In the genomic region with DNA sequence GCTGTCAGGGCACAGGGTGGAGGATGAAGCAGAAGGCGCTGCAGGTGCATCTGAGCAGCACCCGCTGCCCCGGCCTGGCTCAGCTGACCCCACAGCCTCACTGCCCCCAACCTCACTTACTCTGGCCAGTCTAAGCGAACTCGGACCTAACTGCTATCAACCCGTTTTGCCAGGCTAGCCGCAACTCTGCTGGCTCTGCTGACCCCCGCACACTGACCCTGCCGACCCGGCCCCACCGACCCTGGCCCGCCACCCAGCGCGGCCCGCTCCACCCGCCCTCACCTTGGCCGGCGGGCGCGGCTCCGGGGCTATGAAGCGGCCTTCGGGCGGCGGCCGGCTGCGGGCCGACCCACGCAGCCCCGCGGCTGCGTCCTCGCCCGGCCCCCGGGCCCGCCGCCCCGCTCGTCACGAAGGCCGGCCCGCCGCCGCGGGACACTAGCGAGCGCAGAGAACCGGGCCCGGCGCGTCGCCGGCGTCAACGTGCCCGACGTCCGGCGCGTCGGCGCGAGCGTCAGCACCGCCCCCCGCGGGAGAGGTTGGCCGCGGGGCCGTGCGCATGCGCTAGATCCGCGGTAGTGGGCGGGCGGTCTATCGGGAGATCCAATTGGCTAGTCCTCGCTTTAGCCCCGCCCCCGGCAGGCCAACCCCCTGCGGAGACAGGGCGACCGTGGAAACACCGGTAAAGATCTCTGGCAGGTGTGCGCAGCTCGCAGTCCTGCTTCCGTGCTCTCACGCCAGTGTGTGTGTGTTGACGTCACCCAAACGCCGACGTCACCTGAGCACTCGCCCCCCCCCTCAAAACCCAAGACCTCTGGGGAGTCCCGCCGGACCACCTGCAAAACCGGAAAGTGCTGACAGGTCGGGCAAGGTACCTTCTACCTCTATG, we compare ENCODE assay signal across 8 mouse cellular contexts. TPM values are rescaled to one million over a fixed set of nuclear protein-coding genes. Genes with fewer than 3 reads are reported as not detected.
DNase-seq lines count a peak whose midpoint lies in the region; ATAC-seq and TF ChIP-seq lines count a peak whose summit lies in the region.

A gene (minus strand): TSS at position 493 of the 886 bp plus-strand sequence.

- peaks cover 49% of the 10 kb centered on the region for H3K79me2 ChIP-seq in C2C12 (ENCODE audit: control insufficient read depth, insufficient read depth)
- peaks cover 22% of the 10 kb centered on the region for H3K79me2 ChIP-seq in liver, adult 2 months (ENCODE audit: control insufficient read depth, insufficient read depth, low read length)
- peaks cover 33% of the 10 kb centered on the region for H3K79me2 ChIP-seq in myocyte (ENCODE audit: control insufficient read depth, insufficient read depth)

- peak; percentile 94 for ATAC-seq in heart, embryonic 11.5 days (replicated peaks; ENCODE audit: insufficient number of reproducible peaks, low FRiP score, low TSS enrichment)
- peak; percentile 96 for ATAC-seq in kidney, embryonic 16.5 days (ENCODE audit: low FRiP score, low TSS enrichment)

- peaks cover 41% of the 10 kb centered on the region for H3K79me3 ChIP-seq in C2C12 (ENCODE audit: low read depth)

- peaks cover 18% of the 10 kb centered on the region for H3K36me3 ChIP-seq in C2C12 (ENCODE audit: control insufficient read depth, insufficient read depth)
- H3K36me3 ChIP-seq in erythroblast, embryonic 14.5 days (ENCODE audit: control insufficient read depth): peaks cover 38% of the 10 kb centered on the region
- peaks cover 18% of the 10 kb centered on the region for H3K36me3 ChIP-seq in heart, embryonic 11.5 days (ENCODE audit: control insufficient read depth, insufficient read depth, low read length)
- H3K36me3 ChIP-seq in kidney, embryonic 16.5 days (ENCODE audit: insufficient read depth, low read length): peaks cover 18% of the 10 kb centered on the region
- peaks cover 9% of the 10 kb centered on the region for H3K36me3 ChIP-seq in liver, adult 2 months (ENCODE audit: control insufficient read depth, insufficient read depth, low read length)
- H3K36me3 ChIP-seq in myocyte (ENCODE audit: control insufficient read depth, insufficient read depth): no peaks in the 10 kb centered on the region
- H3K36me3 ChIP-seq in splenic B cell, adult 2 months (ENCODE audit: control insufficient read depth, insufficient read depth, low read length, poor library complexity, severe bottlenecking): peaks cover 2% of the 10 kb centered on the region; the same call in 1 of the 2 replicates

- no peaks in the 10 kb centered on the region for H3K9me3 ChIP-seq in erythroblast, embryonic 14.5 days (ENCODE audit: control insufficient read depth, low read length)
- H3K9me3 ChIP-seq in heart, embryonic 11.5 days (replicated peaks; ENCODE audit: control insufficient read depth, low read length): no peaks in the 10 kb centered on the region
- no peaks in the 10 kb centered on the region for H3K9me3 ChIP-seq in kidney, embryonic 16.5 days (ENCODE audit: low read length)

- peak within 1 kb of the TSS; percentile 55 for H3K4me3 ChIP-seq in C2C12 (ENCODE audit: insufficient read depth, poor library complexity, severe bottlenecking)
- peak within 1 kb of the TSS; percentile 92 for H3K4me3 ChIP-seq in erythroblast, embryonic 14.5 days (replicated peaks)
- H3K4me3 ChIP-seq in heart, embryonic 11.5 days (ENCODE audit: low read depth, low read length): peak within 1 kb of the TSS; percentile 87
- peak within 1 kb of the TSS; percentile 95 for H3K4me3 ChIP-seq in kidney, embryonic 16.5 days (ENCODE audit: low read length)
- H3K4me3 ChIP-seq in liver, adult 2 months (ENCODE audit: insufficient read depth, low read depth, low read length): peak within 1 kb of the TSS; percentile 66
- peak within 1 kb of the TSS; percentile 50 for H3K4me3 ChIP-seq in myocyte

- peaks cover 47% of the 10 kb centered on the region for H3K4me1 ChIP-seq in erythroblast, embryonic 14.5 days (ENCODE audit: control insufficient read depth)
- peaks cover 21% of the 10 kb centered on the region for H3K4me1 ChIP-seq in heart, embryonic 11.5 days (ENCODE audit: control insufficient read depth, insufficient read depth, low read length)
- H3K4me1 ChIP-seq in kidney, embryonic 16.5 days (ENCODE audit: insufficient read depth, low read length): peaks cover 19% of the 10 kb centered on the region
- H3K4me1 ChIP-seq in liver, adult 2 months (ENCODE audit: control insufficient read depth, insufficient read depth, low read length): peaks cover 16% of the 10 kb centered on the region

- peak within 1 kb of the TSS; percentile 93 for H3K9ac ChIP-seq in heart, embryonic 11.5 days (ENCODE audit: low read depth, low read length)
- H3K9ac ChIP-seq in kidney, embryonic 16.5 days (replicated peaks; ENCODE audit: low read length): peak within 1 kb of the TSS; percentile 96
- H3K9ac ChIP-seq in liver, adult 2 months (ENCODE audit: low read depth, low read length): peak within 1 kb of the TSS; percentile 88

- TF ChIP-seq POLR2A in brain, embryonic 14.5 days (IDR thresholded peaks at IDR 0.05; ENCODE audit: borderline replicate concordance, extremely low read depth, insufficient read depth, insufficient read length, poor library complexity, severe bottlenecking): peak; percentile 84; the same call in 1 of the 2 replicates
- TF ChIP-seq POLR2A in liver, adult 2 months (IDR thresholded peaks at IDR 0.05; ENCODE audit: extremely low read depth, insufficient read depth, low read length): peak; percentile 67
- TF ChIP-seq POLR2A in myocyte (IDR thresholded peaks at IDR 0.05; ENCODE audit: insufficient read length, low read depth): peak; percentile 82

- WGBS in heart, embryonic 11.5 days (ENCODE audit: insufficient replicate concordance): under 1% methylated on average over 96 of the region's 97 CpGs
- under 1% methylated on average over 60 of the region's 97 CpGs for WGBS in kidney, embryonic 16.5 days
- WGBS in liver, adult 2 months: under 1% methylated on average over 89 of the region's 97 CpGs

- H3K27ac ChIP-seq in heart, embryonic 11.5 days (ENCODE audit: low read depth, low read length): no peak within 1 kb of the TSS
- H3K27ac ChIP-seq in kidney, embryonic 16.5 days (ENCODE audit: low read length): peak within 1 kb of the TSS; percentile 23; the same call in 1 of the 2 replicates
- peak within 1 kb of the TSS; percentile 88 for H3K27ac ChIP-seq in liver, adult 2 months (replicated peaks; ENCODE audit: insufficient read depth, low read depth, low read length)

- no peaks in the 10 kb centered on the region for H3K27me3 ChIP-seq in C2C12 (ENCODE audit: control insufficient read depth, insufficient read depth, insufficient read length)
- peaks cover 6% of the 10 kb centered on the region for H3K27me3 ChIP-seq in erythroblast, embryonic 14.5 days (ENCODE audit: control insufficient read depth)
- H3K27me3 ChIP-seq in heart, embryonic 11.5 days (ENCODE audit: control insufficient read depth, insufficient read depth, low read length): no peaks in the 10 kb centered on the region
- H3K27me3 ChIP-seq in kidney, embryonic 16.5 days (ENCODE audit: insufficient read depth, low read length): no peaks in the 10 kb centered on the region
- H3K27me3 ChIP-seq in liver, adult 2 months (ENCODE audit: control insufficient read depth, insufficient read depth, low read length): no peaks in the 10 kb centered on the region
- H3K27me3 ChIP-seq in myocyte (ENCODE audit: control insufficient read depth, insufficient read depth, insufficient read length): no peaks in the 10 kb centered on the region
- H3K27me3 ChIP-seq in splenic B cell, adult 2 months (ENCODE audit: control insufficient read depth, insufficient read depth, low read length, poor library complexity, severe bottlenecking): no peaks in the 10 kb centered on the region

- no peak for TF ChIP-seq CTCF in C2C12 (IDR thresholded peaks at IDR 0.05; ENCODE audit: control insufficient read depth, insufficient read depth, insufficient read length)
- no peak for TF ChIP-seq CTCF in brain, embryonic 14.5 days (IDR thresholded peaks at IDR 0.05; ENCODE audit: borderline replicate concordance, extremely low read depth, insufficient read depth, insufficient read length)
- no peak for TF ChIP-seq CTCF in liver, adult 2 months (IDR thresholded peaks at IDR 0.05; ENCODE audit: low read depth, low read length)

- H3ac ChIP-seq in C2C12 (ENCODE audit: control insufficient read depth, insufficient read length, low read depth): peak within 1 kb of the TSS; percentile 86
- H3ac ChIP-seq in myocyte (ENCODE audit: control insufficient read depth, insufficient read length): peak within 1 kb of the TSS; percentile 25

- peak within 1 kb of the TSS; percentile 89 for H3K4me2 ChIP-seq in heart, embryonic 11.5 days
- H3K4me2 ChIP-seq in kidney, embryonic 16.5 days (replicated peaks; ENCODE audit: low read depth, low read length): peak within 1 kb of the TSS; percentile 88
- peak within 1 kb of the TSS; percentile 93 for H3K4me2 ChIP-seq in myocyte (ENCODE audit: low read depth)

- DNase-seq in brain, embryonic 14.5 days (ENCODE audit: low read depth): peak; percentile 98
- DNase-seq in liver, adult 2 months (ENCODE audit: extremely low read depth, low read depth, low spot score): peak; percentile 84
- peak; percentile 99 for DNase-seq in splenic B cell, adult 2 months (ENCODE audit: low read depth, low spot score)

TF ChIP-seq in C2C12, 6 proteins besides CTCF, POLR2A, EP300 and RAD21 (continues in another document):
- TF ChIP-seq FOSL1 (IDR thresholded peaks at IDR 0.05; ENCODE audit: insufficient read depth, low read length, poor library complexity, severe bottlenecking) (no peak), MYOG (IDR thresholded peaks at IDR 0.05; ENCODE audit: control insufficient read depth, extremely low read depth, insufficient read length) (no peak), USF1 (IDR thresholded peaks at IDR 0.05; ENCODE audit: low read depth) (no peak), MAX (IDR thresholded peaks at IDR 0.05) (no peak), CEBPB (IDR thresholded peaks at IDR 0.05; ENCODE audit: low read depth) (no peak)

TF ChIP-seq in myocyte, 11 proteins besides CTCF, POLR2A, EP300 and RAD21 (continues in another document):
- peak; percentile 69 for TF ChIP-seq POLR2AphosphoS2 (IDR thresholded peaks at IDR 0.05; ENCODE audit: insufficient read length, low read depth)
- no peak for TF ChIP-seq CEBPB (IDR thresholded peaks at IDR 0.05; ENCODE audit: insufficient read depth, poor library complexity, severe bottlenecking)
- no peak for TF ChIP-seq TCF3 (IDR thresholded peaks at IDR 0.05; ENCODE audit: insufficient read length, low read depth)
- TF ChIP-seq E2F4 (IDR thresholded peaks at IDR 0.05; ENCODE audit: insufficient read depth): no peak
- TF ChIP-seq MYOG (IDR thresholded peaks at IDR 0.05; ENCODE audit: control insufficient read depth in 1 of 3, insufficient read depth in 1 of 3, insufficient read length in 2 of 3, low read depth in 2 of 3): peak in 1 of 3 experiments; percentile 12

RNA-seq across cellular contexts. Expression of the gene that starts here (rescaled TPM):
- 25.6 TPM for polyA plus RNA-seq in C2C12 (2012; fragmentation: generic; extraction: Trizol)
- polyA plus RNA-seq in brain, embryonic 14.5 days (2012; rRNA removed): 54.5 and 57.9 TPM in 2 replicates
- 4.9 and 6.1 TPM in 2 replicates for polyA plus RNA-seq in erythroblast, embryonic 14.5 days (2012)
- polyA plus RNA-seq in heart, embryonic 11.5 days (2014; fragmentation: Nextera tagmentation; extraction: Ambion mirVana): 25.7 and 28.9 TPM in 2 replicates
- 26.9 and 37.7 TPM in 2 replicates for polyA plus RNA-seq in kidney, embryonic 16.5 days (2015; fragmentation: Nextera tagmentation; extraction: Ambion mirVana)
- 14.5 and 15.4 TPM in 2 replicates for total RNA-seq in liver, adult 2 months (2014; rRNA removed)
- 17.1 and 22.0 TPM in 2 replicates for polyA plus RNA-seq in liver, adult 2 months (2012; rRNA removed)
- 17.8 TPM for polyA plus RNA-seq in myocyte (2012; fragmentation: generic; extraction: Trizol)
